Mouse (Mus musculus) right cerebral cortex, adult 18-20 months (tissue): ENCODE measurements around the gene Trabd2b.

Source experiments
- DNase-seq: peaks from one replicate; pipeline ENCODE4 v3.0.0; 2022; ENCODE audit warnings: mixed read lengths

Gene Trabd2b

GRCm38 (mm10) chr4:114453101-114453500, 46.6 kb downstream of the Trabd2b start:
- DNase-seq, result no peak

- DNase-seq, result no peak
These were observed 47.5 kb downstream of the Trabd2b start for GRCm38 (mm10) chr4:114454016-114454415.

GRCm38 (mm10) chr4:114454495-114455186, 48.1 kb downstream of the Trabd2b start:
- no peak for DNase-seq

- no peak for DNase-seq
These were observed 50.6 kb downstream of the Trabd2b start for GRCm38 (mm10) chr4:114457111-114457510.

GRCm38 (mm10) chr4:114459591-114459990, 53.1 kb downstream of the Trabd2b start:
- DNase-seq, result peak; percentile 51

- DNase-seq, result peak; percentile 85
These were observed 53.9 kb downstream of the Trabd2b start for GRCm38 (mm10) chr4:114460401-114460800.

- DNase-seq, result peak; percentile 74
These were observed 54.6 kb downstream of the Trabd2b start for GRCm38 (mm10) chr4:114461093-114461492.

- no peak for DNase-seq
These were observed 59.1 kb downstream of the Trabd2b start for GRCm38 (mm10) chr4:114465641-114466040.

GRCm38 (mm10) chr4:114467371-114468094, 61.0 kb downstream of the Trabd2b start:
- no peak for DNase-seq

GRCm38 (mm10) chr4:114468095-114468429, 61.5 kb downstream of the Trabd2b start:
- DNase-seq, result no peak

GRCm38 (mm10) chr4:114469881-114470280, 63.4 kb downstream of the Trabd2b start:
- no peak for DNase-seq

- peak; percentile 29 for DNase-seq
These were observed 65.6 kb downstream of the Trabd2b start for GRCm38 (mm10) chr4:114472143-114472542.

- DNase-seq, result no peak
These were observed 69.8 kb downstream of the Trabd2b start for GRCm38 (mm10) chr4:114476316-114476715.

GRCm38 (mm10) chr4:114477082-114477771, 70.7 kb downstream of the Trabd2b start:
- no peak for DNase-seq

GRCm38 (mm10) chr4:114481518-114481917, 75.0 kb downstream of the Trabd2b start:
- DNase-seq, result no peak

GRCm38 (mm10) chr4:114484173-114484572, 77.6 kb downstream of the Trabd2b start:
- DNase-seq, result no peak

- no peak for DNase-seq
These were observed 79.5 kb downstream of the Trabd2b start for GRCm38 (mm10) chr4:114485996-114486395.

- no peak for DNase-seq
These were observed 80.5 kb downstream of the Trabd2b start for GRCm38 (mm10) chr4:114486885-114487531.

GRCm38 (mm10) chr4:114487701-114488100, 81.2 kb downstream of the Trabd2b start:
- peak; percentile 11 for DNase-seq

GRCm38 (mm10) chr4:114492157-114492556, 85.6 kb downstream of the Trabd2b start:
- no peak for DNase-seq

GRCm38 (mm10) chr4:114494035-114494434, 87.5 kb downstream of the Trabd2b start:
- DNase-seq, result no peak

- DNase-seq, result no peak
These were observed 89.3 kb downstream of the Trabd2b start for GRCm38 (mm10) chr4:114495688-114496426.

GRCm38 (mm10) chr4:114499650-114500049, 93.1 kb downstream of the Trabd2b start:
- DNase-seq, result no peak
